Mouse (Mus musculus): ENCODE measurements around the gene Sfxn1. TPM values are rescaled to one million over a fixed set of nuclear protein-coding genes. Genes with fewer than 3 reads are reported as not detected.

Gene Sfxn1
- polyA plus RNA-seq, 1 experiment from 2014 or later: 34.5 TPM

- TF ChIP-seq EP300 (optimal IDR thresholded peaks at IDR 0.05) (no peak), CTCF (IDR thresholded peaks at IDR 0.05; ENCODE audit: low read depth) (no peak)
- H3K4me2 ChIP-seq (replicated peaks; ENCODE audit: low read depth): no peak overlapping the region
- 72% methylated on average over 6 of the region's 6 CpGs for WGBS
- no peak overlapping the region for H3K4me3 ChIP-seq (ENCODE audit: low read depth, low read length)
- no peaks in the 10 kb centered on the region for H3K36me3 ChIP-seq (ENCODE audit: control insufficient read depth, insufficient read depth, low read length)
- H3K4me1 ChIP-seq (replicated peaks; ENCODE audit: control insufficient read depth, insufficient read depth): no peaks in the 10 kb centered on the region
- no peak overlapping the region for H3K9ac ChIP-seq (ENCODE audit: low read length)
- H3K27me3 ChIP-seq (ENCODE audit: control insufficient read depth, insufficient read depth, low read length): no peaks in the 10 kb centered on the region
- H3K9me3 ChIP-seq (ENCODE audit: control insufficient read depth, low read length): no peaks in the 10 kb centered on the region
- DNase-seq (ENCODE audit: low spot score) (no peak), ATAC-seq (ENCODE audit: low FRiP score, low TSS enrichment) (no peak)
- H3K27ac ChIP-seq (replicated peaks): no peak overlapping the region
Measured at GRCm38 (mm10) chr13:54115779-54116178, 44.1 kb downstream of the Sfxn1 start.

DNA sequence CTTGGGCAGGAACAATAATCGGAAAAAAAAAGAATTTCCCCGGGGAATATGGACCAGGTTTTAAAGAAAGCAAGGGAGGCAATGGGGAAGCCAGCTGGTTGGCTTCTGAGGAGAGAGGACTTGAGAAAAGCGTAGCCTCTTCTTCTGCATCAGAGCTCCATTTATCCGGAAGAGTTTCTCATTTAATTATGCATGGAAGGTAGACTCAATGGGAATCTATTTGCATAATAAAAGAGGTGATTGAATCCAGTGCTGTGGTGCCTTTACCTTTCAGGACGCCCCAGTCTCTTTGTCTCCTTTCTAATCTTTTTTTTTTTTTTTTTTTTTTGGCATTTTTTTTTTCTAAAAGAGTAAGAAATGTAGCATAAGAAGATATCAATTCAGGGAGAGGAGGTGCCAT, 46.7 kb downstream of the Sfxn1 start:
- Histone ChIP-seq H3K36me3 (ENCODE audit: control insufficient read depth, insufficient read depth, low read length) (no peaks in the 10 kb centered on the region), H3K4me3 (ENCODE audit: low read depth, low read length) (no peak overlapping the region), H3K9ac (ENCODE audit: low read length) (no peak overlapping the region), H3K4me1 (replicated peaks; ENCODE audit: control insufficient read depth, insufficient read depth) (no peaks in the 10 kb centered on the region), H3K9me3 (ENCODE audit: control insufficient read depth, low read length) (no peaks in the 10 kb centered on the region), H3K4me2 (replicated peaks; ENCODE audit: low read depth) (no peak overlapping the region), H3K27me3 (ENCODE audit: control insufficient read depth, insufficient read depth, low read length) (no peaks in the 10 kb centered on the region), H3K27ac (replicated peaks) (no peak overlapping the region)
- 58% methylated on average over 5 of the region's 5 CpGs for WGBS
- DNase-seq (ENCODE audit: low spot score) (no peak), ATAC-seq (ENCODE audit: low FRiP score, low TSS enrichment) (no peak)
- TF ChIP-seq EP300 (optimal IDR thresholded peaks at IDR 0.05) (no peak), CTCF (IDR thresholded peaks at IDR 0.05; ENCODE audit: low read depth) (no peak)

GRCm38 (mm10) chr13:54137756-54138410, 66.2 kb downstream of the Sfxn1 start:
- no peaks in the 10 kb centered on the region for H3K36me3 ChIP-seq (ENCODE audit: control insufficient read depth, insufficient read depth, low read length)
- H3K9me3 ChIP-seq (ENCODE audit: control insufficient read depth, low read length): no peaks in the 10 kb centered on the region
- DNase-seq (ENCODE audit: low spot score): no peak
- H3K4me3 ChIP-seq (ENCODE audit: low read depth, low read length): no peak overlapping the region
- no peak overlapping the region for H3K9ac ChIP-seq (ENCODE audit: low read length)
- ATAC-seq (ENCODE audit: low FRiP score, low TSS enrichment): no peak
- WGBS: 76% methylated on average over 9 of the region's 9 CpGs
- H3K4me2 ChIP-seq (replicated peaks; ENCODE audit: low read depth): no peak overlapping the region
- TF ChIP-seq EP300 (optimal IDR thresholded peaks at IDR 0.05): no peak
- TF ChIP-seq CTCF (IDR thresholded peaks at IDR 0.05; ENCODE audit: low read depth): no peak
- H3K27me3 ChIP-seq (ENCODE audit: control insufficient read depth, insufficient read depth, low read length): no peaks in the 10 kb centered on the region
- H3K4me1 ChIP-seq (replicated peaks; ENCODE audit: control insufficient read depth, insufficient read depth): no peaks in the 10 kb centered on the region
- H3K27ac ChIP-seq (replicated peaks): no peak overlapping the region

DNA sequence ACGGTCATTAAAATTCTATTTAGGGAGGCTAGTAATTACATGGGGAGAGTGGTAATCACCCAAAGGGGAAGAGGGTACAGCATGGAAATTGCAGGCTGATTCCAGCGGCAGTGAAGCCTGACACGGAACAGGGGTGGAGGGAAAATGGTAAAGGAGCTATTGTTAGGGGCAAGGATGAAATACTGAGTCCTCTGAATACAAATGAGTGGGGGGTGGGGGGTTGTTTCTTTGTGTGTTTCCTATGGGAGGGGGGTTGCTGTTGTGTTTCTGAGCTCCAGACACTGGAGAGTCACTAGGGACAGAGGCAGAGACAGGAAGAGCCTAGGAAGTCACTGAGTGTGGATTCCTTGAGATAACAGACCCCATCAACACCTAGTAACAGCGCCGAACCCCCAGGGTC, 72.1 kb downstream of the Sfxn1 start:
- WGBS: 80% methylated on average over 5 of the region's 5 CpGs
- Histone ChIP-seq H3K9ac (ENCODE audit: low read length) (no peak overlapping the region), H3K27ac (replicated peaks) (no peak overlapping the region), H3K9me3 (ENCODE audit: control insufficient read depth, low read length) (no peaks in the 10 kb centered on the region), H3K27me3 (ENCODE audit: control insufficient read depth, insufficient read depth, low read length) (no peaks in the 10 kb centered on the region), H3K4me2 (replicated peaks; ENCODE audit: low read depth) (no peak overlapping the region), H3K4me3 (ENCODE audit: low read depth, low read length) (no peak overlapping the region), H3K4me1 (replicated peaks; ENCODE audit: control insufficient read depth, insufficient read depth) (no peaks in the 10 kb centered on the region), H3K36me3 (ENCODE audit: control insufficient read depth, insufficient read depth, low read length) (no peaks in the 10 kb centered on the region)
- ATAC-seq (ENCODE audit: low FRiP score, low TSS enrichment): no peak
- TF ChIP-seq EP300 (optimal IDR thresholded peaks at IDR 0.05) (no peak), CTCF (IDR thresholded peaks at IDR 0.05; ENCODE audit: low read depth) (no peak)
- no peak for DNase-seq (ENCODE audit: low spot score)

DNA sequence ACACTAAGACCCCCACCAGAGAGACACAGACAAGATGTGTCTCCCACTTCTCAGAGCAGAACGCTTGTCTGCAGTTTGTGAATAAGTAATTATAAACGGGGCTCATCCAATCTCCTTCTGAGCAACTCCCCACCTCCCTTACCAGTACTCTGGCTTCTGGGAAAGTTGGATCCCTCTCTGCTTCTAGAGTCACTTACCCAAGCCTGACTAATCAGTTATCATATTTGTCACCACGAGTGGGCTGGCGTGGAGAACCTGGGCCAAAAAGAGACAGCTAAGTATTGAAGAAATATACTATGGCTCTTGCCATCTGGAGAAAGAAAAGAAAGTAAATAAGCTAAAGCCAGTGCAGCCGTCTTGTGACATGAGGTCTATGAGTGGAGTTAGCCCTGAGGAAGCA, 73.0 kb downstream of the Sfxn1 start:
- H3K4me1 ChIP-seq (replicated peaks; ENCODE audit: control insufficient read depth, insufficient read depth): no peaks in the 10 kb centered on the region
- WGBS: 58% methylated on average over 5 of the region's 5 CpGs
- no peaks in the 10 kb centered on the region for H3K36me3 ChIP-seq (ENCODE audit: control insufficient read depth, insufficient read depth, low read length)
- no peak for ATAC-seq (ENCODE audit: low FRiP score, low TSS enrichment)
- H3K4me3 ChIP-seq (ENCODE audit: low read depth, low read length): no peak overlapping the region
- no peak for DNase-seq (ENCODE audit: low spot score)
- H3K4me2 ChIP-seq (replicated peaks; ENCODE audit: low read depth): no peak overlapping the region
- no peaks in the 10 kb centered on the region for H3K9me3 ChIP-seq (ENCODE audit: control insufficient read depth, low read length)
- no peak overlapping the region for H3K9ac ChIP-seq (ENCODE audit: low read length)
- no peaks in the 10 kb centered on the region for H3K27me3 ChIP-seq (ENCODE audit: control insufficient read depth, insufficient read depth, low read length)
- no peak overlapping the region for H3K27ac ChIP-seq (replicated peaks)
- TF ChIP-seq CTCF (IDR thresholded peaks at IDR 0.05; ENCODE audit: low read depth) (no peak), EP300 (optimal IDR thresholded peaks at IDR 0.05) (no peak)

GRCm38 (mm10) chr13:54147328-54147727, 75.7 kb downstream of the Sfxn1 start:
- no peak overlapping the region for H3K4me2 ChIP-seq (replicated peaks; ENCODE audit: low read depth)
- ATAC-seq (ENCODE audit: low FRiP score, low TSS enrichment) (no peak), DNase-seq (ENCODE audit: low spot score) (no peak)
- no peak overlapping the region for H3K27ac ChIP-seq (replicated peaks)
- no peaks in the 10 kb centered on the region for H3K27me3 ChIP-seq (ENCODE audit: control insufficient read depth, insufficient read depth, low read length)
- WGBS: 71% methylated on average over 1 of the region's 1 CpGs
- H3K9me3 ChIP-seq (ENCODE audit: control insufficient read depth, low read length): no peaks in the 10 kb centered on the region
- H3K4me3 ChIP-seq (ENCODE audit: low read depth, low read length): no peak overlapping the region
- no peaks in the 10 kb centered on the region for H3K4me1 ChIP-seq (replicated peaks; ENCODE audit: control insufficient read depth, insufficient read depth)
- no peaks in the 10 kb centered on the region for H3K36me3 ChIP-seq (ENCODE audit: control insufficient read depth, insufficient read depth, low read length)
- TF ChIP-seq CTCF (IDR thresholded peaks at IDR 0.05; ENCODE audit: low read depth) (peak; percentile 39), EP300 (optimal IDR thresholded peaks at IDR 0.05) (no peak)
- H3K9ac ChIP-seq (ENCODE audit: low read length): no peak overlapping the region

Data from stomach, postnatal 0 days (tissue).